Mouse (Mus musculus) regulatory T cell (primary cell): Measurements from ENCODE around the gene Wee1.
"Not testable (repeated sequence)": the region's sequence is repeated elsewhere in the genome, so short reads cannot be mapped to it uniquely, and the experiment has no call there.

ENCODE experiments used
- in situ Hi-C: fragments of 300-600 bp; cut with MboI, MseI; formaldehyde crosslinking; loops from one replicate; pipeline ENCODE4 v1.15.1; 2025; ENCODE audit warnings: high pct_unique_total_duplicates

Wee1 gene

GRCm38 (mm10) chr7:110121516-110122288 lies at the start of gene Wee1:
TSS of gene Wee1 (plus strand) at chr7:110122046.
- in situ Hi-C loops, result no loop called here

- in situ Hi-C loops, result no loop called here
Measured at GRCm38 (mm10) chr7:110078168-110078567, 43.7 kb upstream of the Wee1 start.

GRCm38 (mm10) chr7:110083386-110084165 lies 38.3 kb upstream of the Wee1 start:
- in situ Hi-C loops, result no loop called here

DNA sequence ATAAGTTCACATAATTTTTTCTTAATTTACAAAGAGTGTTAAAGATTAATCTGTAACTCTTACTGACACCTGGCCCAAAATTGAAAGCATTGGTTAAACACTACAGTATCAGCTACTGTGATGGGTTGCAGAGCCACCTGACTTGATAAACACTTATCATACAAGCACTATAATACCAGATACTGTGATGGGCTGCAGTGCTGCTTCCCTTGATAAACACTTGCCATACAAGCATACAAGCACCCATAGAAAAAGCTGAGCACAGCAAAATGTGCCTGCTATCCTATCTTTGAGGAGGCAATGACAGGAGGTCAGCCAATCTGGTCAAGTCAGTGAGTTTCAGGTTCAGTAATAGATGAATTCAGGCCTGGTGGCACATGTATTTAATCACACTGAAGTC lies 36.6 kb upstream of the Wee1 start:
- in situ Hi-C loops, result no loop called here

DNA sequence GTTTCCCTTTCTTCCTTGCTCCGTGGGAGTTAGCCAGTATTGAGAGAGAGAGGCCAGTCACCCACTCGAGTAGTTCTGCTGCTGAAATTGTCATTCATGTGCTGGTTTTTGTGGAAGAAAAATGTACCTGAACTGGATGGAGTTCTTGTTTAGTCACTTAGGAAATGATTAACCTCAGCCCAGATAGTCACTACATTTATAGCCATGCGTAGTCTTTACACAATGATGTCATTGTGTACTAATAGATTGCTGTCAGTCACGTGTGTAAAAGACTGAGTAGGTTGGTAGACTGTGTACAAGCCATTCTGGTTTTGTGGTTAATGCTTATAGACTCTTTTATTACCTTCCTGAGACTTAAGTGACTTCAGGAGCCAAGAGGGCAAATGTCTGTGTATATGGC lies 33.9 kb upstream of the Wee1 start:
- in situ Hi-C loops, result no loop called here

GRCm38 (mm10) chr7:110091670-110092069 lies 30.2 kb upstream of the Wee1 start:
- in situ Hi-C loops, result loop anchor here (5.0 kb wide), 1 partner anchor 54 kb away; no protein-coding TSS in a partner anchor

DNA sequence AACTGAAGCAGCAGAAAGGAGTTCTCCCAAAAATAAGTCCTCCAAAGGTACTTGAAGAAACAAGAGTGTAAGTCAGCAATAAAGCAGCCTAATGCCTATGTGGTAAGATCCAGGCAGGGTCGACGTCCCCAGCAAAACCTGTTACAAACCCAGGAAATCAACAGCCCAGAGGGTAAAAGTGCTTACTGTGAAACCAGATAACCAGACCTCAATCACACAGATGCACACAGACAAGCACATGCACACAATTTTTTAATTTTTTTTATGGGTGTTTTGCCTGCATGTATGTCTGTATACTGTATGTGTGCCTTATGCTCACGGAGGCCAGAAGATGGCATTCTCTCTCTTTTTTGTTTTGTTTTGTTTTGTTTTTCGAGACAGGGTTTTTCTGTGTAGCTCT lies 25.5 kb upstream of the Wee1 start:
- in situ Hi-C loops, result no loop called here

DNA sequence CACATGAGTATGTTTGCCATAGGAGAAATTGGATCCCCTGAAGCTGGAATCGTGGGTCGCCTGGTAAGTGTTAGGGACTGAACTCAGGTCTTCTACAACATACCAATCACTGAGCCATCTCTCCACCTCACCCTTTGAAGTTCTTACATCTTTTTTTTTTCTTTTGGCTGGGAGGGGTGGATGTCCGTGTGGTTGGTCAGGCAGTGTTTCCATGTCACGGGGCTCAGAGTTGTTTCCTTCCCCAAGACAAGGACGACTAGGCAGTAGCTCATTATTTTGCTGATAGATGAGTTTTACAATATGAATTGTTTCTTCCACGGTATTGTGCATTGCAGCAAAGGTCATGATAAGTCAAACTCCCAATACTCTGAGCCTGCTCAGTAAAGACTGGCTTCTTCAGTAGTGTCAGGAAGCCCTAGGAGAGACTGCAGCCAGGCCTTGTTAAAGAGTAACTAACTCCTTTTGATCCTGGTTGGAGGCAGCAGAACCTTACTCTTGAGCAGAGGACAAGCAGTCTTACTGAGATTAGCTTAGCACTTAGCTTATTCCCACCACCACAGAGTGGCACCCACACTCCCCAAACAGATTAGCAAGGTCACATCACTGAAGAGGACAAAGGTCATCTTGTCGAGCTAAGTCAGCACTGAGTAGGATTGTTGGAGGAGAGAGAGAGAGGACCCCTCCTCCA lies 24.6 kb upstream of the Wee1 start:
- in situ Hi-C loops, result no loop called here

GRCm38 (mm10) chr7:110100854-110101253 lies 21.0 kb upstream of the Wee1 start:
- in situ Hi-C loops, result no loop called here

DNA sequence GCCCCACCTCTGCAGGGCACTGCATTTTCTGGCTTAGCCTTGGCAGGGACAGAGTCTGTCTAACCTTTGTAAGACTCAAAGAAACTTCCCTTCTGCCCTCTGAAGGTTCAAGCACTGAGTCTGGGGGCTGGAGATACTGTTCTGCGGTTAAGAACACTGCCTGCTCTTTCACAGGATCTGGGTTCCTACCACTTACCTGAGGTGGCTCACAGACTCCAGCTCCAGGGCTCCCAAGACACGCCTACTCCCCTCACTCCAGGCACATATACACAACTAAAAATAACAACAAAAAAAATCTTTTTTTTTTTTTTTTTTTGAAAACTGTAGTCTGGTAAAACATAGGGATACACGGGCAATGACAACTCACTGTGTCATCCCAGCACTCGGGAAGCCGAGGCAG lies 20.6 kb upstream of the Wee1 start:
- in situ Hi-C loops, result no loop called here

DNA sequence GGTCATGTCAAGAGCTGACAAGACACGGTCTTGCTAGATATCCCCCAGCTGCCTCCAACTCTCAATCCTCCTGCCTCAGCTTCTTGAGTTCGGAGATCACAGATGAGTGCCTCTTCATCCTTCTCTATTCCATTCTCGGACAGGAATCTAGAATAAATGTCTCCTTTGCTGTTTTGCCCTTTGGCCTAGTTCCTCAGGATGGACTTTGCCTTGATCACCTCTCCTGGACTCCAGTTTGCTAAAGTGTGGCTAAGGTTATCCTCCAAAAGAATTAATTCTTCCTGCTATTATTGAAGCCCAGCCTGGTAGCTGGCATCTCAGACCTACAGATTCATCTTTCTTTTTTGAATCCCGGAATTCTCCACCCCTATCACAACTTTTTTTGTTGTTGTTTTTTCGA lies 16.8 kb upstream of the Wee1 start:
- in situ Hi-C loops, result no loop called here

DNA sequence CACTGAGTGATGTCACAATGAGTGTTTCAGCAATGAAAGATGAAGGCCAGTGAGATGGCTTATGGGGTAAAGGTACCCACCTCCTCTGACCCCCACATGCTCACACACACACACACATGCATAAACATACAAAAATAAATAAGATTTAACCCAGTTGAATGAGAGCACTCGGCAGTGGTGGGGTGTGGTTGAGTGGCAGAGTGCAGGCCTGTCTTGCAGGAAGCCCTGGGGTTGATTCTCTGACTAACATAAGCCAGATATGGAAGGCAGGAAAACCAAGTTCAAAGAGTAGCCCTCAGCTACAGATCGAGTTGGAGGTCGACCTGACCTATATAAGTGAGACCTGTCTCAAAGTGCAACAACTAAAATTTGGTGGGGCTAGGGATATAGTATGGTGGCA lies 15.2 kb upstream of the Wee1 start:
- in situ Hi-C loops, result no loop called here

- in situ Hi-C loops, result not testable (repeated sequence)
Measured at GRCm38 (mm10) chr7:110108524-110108923, 13.3 kb upstream of the Wee1 start.

- in situ Hi-C loops, result no loop called here
Measured at GRCm38 (mm10) chr7:110108967-110109610, 12.8 kb upstream of the Wee1 start.

GRCm38 (mm10) chr7:110110061-110110656 lies 11.7 kb upstream of the Wee1 start:
- in situ Hi-C loops, result no loop called here

- in situ Hi-C loops, result no loop called here
Measured at GRCm38 (mm10) chr7:110114699-110115098, 7.1 kb upstream of the Wee1 start.

DNA sequence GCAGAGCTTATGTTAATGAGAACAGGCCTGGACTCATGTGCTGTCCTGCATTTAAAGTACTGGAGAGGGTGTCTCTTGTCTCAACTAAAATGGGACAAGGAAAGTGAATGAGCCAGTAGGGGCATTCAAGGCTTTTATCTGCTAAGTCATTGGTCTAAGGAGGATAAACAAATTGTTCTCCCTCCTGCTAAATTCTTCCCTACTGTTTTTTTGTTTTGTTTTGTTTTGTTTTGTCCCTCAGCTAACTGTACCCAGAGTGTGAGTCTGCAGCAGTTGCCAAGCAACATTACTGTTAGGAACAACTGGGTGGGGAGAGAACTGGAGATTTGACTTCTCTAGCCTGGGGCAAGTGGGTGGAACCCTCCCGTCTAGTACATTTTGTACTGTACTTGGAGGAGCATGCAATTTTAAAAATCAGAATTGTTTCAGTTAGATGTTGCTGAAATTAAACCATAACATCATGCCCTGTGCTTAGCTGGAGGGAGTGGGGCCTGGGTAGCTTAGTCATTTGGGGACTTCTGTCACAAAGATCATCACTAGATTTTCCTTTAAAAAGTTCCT lies 5.0 kb upstream of the Wee1 start:
- in situ Hi-C loops, result no loop called here

DNA sequence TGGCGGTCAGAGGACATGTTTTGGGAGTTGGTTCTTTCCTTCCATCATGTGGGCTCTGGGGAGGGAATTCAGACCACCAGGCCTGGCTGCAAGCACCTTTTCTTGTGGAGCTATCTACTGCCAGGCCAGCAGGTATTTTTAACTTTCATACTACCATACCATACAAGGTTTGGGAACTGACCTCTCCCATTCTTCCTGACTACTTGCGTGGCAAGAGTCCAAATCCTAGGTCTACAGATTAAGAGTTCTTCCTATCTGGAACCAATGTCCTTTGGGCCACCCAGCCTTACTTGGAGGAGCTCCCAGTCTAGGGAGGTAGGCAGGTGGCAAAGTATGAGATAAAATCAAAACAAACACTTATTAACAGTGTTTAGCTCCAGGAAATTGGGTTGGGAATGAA lies 3.4 kb upstream of the Wee1 start:
- in situ Hi-C loops, result no loop called here

- in situ Hi-C loops, result no loop called here
Measured at GRCm38 (mm10) chr7:110120157-110120784, 1.6 kb upstream of the Wee1 start.

DNA sequence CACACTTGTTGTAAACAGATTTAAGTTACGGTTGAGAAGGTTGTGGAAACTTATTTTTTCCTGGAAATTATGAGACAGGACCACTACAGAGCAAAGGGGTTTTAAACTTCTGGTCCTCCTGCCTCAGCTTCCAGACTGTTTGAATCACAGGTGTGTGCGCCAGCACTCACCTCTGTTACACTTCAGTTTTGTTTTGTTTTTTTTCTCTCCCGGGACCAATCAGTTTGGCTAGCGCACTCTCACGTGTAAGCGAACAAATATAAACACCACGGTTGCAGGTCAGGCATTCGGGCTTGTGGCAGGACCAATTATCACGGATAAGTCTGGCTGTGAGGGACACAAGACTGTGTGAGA lies 707 bp upstream of the Wee1 start:
- in situ Hi-C loops, result no loop called here

DNA sequence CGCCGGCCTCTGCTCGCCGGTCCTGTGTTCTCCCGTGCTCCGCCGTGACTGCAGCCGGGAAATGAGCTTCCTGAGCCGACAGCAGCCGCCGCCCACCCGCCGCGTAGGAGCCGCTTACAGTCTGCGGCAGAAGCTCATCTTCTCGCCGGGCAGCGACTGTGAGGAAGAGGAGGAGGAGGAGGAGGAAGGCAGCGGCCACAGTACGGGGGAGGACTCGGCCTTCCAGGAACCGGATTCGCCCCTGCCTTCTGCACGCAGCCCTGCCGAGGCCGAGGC lies 381 bp downstream of the Wee1 start:
- in situ Hi-C loops, result no loop called here
